Mouse (Mus musculus) layer of hippocampus, adult 9-11 months (tissue): ENCODE data around the gene Gm20388.
"Not testable (repeated sequence)": the region's sequence is repeated elsewhere in the genome, so short reads cannot be mapped to it uniquely, and the experiment has no call there.

Source experiments
- DNase-seq: peaks from one replicate; pipeline ENCODE4 v3.0.0; 2022

The Gm20388 gene

GRCm38 (mm10) chr8:123022727-123023126 is 3112.1 kb downstream of the Gm20388 start:
- DNase-seq = no peak

GRCm38 (mm10) chr8:123024226-123024625 is 3113.6 kb downstream of the Gm20388 start:
- no peak for DNase-seq

GRCm38 (mm10) chr8:123025951-123026351 is 3115.3 kb downstream of the Gm20388 start:
- DNase-seq = no peak

DNA sequence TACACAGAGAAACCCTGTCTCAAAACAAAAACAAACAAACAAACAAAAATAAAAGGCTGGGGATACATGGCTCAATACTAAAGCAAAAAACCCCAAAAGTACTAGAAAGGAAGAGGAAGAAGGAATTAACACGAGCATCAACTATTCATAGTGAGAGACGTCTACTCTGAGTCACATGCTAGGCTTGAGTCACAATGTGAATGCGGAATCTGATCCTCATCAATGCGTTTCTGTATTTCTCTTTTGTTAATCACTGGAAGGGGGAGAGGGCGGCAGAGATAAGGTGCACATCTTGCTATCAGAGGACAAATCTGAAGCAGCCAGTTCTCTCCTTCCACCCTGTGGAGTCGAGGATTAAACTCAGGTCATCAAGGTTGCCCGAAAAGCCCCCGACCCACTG is 3117.1 kb downstream of the Gm20388 start:
- no peak for DNase-seq

GRCm38 (mm10) chr8:123030091-123030490 is 3119.4 kb downstream of the Gm20388 start:
- not testable (repeated sequence) for DNase-seq

DNA sequence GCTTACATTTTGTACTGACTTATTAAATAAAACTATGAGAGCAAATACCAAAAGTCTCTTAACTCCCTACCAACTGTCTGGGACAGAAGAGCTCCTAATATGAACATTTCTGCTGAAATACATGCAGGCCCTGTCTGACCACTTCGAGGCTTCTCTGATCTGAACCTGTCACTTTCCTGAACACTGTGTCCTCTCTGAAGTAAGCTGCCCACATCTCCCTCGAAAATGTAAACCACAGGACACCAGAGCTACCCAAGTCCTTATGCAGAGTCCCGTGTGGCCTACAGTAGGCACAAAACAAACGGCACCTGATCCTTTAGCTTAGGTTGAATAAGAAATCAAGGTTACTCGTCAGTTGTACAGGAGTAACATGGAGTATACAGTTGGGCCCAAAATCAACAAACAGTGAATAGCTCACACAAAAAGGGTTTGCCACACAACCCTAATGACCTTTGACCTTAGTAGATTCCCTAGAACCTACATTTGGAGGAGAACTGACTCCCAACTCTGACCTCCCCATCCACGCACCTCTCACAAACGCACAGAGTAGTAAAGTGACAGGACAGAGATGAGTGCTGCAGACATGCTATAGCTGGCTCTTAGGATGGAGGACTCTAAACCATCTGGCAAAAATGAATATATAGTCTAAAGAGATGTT is 3120.8 kb downstream of the Gm20388 start:
- no peak for DNase-seq

DNA sequence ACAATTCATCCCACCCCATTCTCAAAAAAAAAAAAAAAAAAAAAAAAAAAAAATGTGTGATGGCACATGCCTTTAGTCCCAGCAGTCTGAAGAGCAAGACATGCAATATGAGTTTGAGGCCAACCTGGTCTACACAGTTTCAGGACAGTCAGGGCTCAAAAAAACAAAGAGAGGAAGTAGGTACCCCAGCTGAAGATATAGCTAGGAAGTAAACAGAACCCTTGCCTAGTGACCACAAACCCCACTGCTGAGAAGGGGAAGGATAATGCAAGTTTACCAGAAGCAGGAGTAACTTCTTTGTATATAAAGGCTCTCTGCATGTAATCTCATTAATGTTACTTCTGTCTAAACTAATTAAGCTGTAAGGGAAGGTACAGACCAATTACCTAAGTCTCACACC is 3122.1 kb downstream of the Gm20388 start:
- DNase-seq = no peak

- no peak for DNase-seq
Measured at GRCm38 (mm10) chr8:123033431-123033830, 3122.8 kb downstream of the Gm20388 start.

GRCm38 (mm10) chr8:123034171-123034570 is 3123.5 kb downstream of the Gm20388 start:
- DNase-seq = no peak

GRCm38 (mm10) chr8:123036956-123037355 is 3126.3 kb downstream of the Gm20388 start:
- no peak for DNase-seq

DNA sequence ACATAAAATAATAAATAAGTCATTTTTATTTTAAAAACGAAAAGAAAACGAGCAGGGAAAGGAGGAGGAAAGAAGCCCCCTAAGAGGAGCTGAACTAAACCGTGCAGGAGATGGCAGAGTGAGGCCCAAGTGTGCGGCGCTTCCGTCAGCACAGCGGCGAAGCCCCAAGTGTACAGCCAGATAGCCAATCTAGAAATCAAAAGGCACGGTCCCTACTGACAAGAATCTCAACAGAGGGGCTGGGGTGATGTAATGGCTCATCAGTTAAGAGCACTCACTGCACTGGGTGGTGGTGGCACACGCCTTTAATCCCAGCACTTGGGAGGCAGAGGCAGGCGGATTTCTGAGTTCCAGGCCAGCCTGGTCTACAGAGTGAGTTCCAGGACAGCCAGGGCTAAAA is 3126.8 kb downstream of the Gm20388 start:
- no peak for DNase-seq

- DNase-seq = no peak
Measured at GRCm38 (mm10) chr8:123038351-123038750, 3127.7 kb downstream of the Gm20388 start.

DNA sequence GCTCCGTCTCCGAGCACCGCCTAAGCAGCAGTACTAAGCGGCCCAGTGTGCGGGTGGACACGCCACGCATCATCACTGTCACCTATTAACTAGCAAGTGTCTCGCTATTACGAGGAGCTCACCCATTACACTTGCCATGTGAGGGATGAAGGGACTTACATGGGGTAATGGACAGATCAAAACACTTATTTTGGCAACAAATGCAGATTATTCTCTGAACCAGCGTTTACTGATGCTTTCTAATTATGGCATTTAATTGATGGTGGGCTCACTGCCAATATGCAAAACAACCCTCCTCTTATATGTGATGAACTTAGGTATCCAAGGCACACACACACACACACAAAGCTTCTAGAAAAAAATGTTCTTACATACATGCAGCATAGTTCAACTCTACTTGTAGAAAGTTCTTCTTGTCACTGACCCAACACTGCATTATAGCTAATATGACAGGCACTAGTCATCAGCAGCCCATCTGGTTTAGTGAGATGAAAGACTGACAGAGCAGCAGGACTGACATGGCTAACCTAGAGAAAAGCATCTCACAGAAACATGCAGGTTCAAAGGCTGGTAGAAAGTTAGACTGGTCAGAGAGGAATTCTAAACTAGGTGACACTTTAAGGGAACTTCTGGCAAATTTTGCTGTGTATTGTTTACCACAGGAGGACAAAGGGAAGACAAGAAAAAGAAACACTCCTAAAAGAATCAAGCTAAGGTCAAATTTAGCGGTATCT is 3128.9 kb downstream of the Gm20388 start:
- no peak for DNase-seq

GRCm38 (mm10) chr8:123040110-123040650 is 3129.5 kb downstream of the Gm20388 start:
- no peak for DNase-seq

DNA sequence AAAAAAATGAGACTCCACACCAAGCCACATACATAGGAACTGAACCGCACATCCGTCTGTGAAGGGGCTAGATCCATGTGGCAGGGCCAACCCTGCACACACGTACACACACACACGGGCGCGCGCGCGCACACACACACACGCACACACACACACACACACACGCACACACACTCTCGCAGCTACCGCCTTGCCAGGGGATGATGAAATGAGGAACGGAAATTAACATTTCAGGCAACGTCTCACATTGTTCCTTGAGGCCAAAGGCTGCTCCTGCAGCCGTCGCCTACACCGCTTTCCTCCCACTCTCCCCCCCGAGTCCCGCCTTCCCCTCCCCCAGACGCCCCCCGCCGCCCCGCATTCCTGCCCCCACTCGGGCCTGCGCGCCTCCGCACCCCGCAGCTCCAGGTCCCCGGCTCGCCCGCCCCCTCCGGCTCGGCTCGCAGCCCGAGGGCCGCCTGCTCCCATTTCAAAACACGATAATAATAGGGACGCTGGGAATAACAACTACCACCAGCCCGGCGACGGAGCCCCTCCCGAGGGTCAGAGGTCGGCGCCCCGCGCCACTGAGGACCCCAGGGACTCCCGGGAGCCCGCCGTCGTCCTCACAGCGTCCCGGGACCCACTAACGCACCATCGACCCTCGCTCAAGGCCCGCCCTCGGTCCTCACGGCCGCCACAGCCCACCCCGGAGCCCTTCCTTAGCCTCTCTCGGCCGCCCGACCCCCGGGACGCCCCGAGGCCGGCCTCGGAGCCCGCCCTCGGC is 3130.6 kb downstream of the Gm20388 start:
- peak; percentile 62 for DNase-seq

DNA sequence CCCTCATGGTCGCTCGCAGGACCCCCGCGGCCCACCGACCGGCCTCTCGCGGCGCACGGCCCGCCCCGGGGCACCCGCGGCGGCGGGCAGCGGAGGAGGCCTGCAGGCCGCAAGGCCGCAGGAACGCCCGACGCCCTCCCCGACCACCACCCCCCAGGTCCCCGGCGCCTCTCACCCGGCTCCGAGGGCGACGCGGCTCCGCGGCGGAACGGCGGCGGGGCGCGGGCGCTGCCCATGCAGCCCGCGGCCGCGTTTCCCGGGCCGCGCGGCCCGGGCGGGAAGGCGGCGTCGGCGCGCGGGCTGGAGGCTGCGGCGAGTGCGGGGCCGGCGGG is 3131.1 kb downstream of the Gm20388 start:
- no peak for DNase-seq

GRCm38 (mm10) chr8:123042158-123042973 is 3131.7 kb downstream of the Gm20388 start, which contains the start of gene Ankrd11:
Gene Ankrd11 (minus strand): TSS chr8:123042277.
- DNase-seq = peak; percentile 100

DNA sequence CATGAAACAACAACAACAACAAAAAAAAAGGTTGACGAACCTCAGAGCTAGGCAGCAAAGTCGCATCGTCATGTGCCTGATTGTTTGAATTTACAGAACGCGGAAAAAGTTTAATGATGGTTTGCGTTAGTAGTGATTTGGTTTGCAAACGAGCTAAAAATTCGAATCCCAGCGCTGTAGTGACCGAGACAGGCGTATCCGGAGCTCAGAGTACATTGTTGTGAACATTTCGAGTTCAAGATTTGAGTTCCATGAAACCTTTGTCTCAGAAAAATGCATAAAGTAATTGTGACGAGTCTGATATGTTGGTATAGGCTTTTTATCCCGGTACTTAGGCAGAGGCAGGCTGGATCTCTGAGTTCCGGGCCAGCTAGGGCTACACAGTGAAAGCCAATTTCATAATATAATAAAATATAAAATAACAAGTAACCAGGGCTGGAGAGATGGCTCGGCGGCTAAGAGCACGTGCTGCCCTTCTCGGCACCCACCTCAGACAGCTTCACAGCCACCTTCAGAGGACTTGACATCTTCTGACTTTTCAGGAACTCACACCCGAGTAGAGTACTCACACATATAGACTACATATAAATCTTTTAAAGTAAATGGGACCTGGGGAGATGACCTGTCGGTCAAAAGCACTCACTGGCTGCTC is 3132.5 kb downstream of the Gm20388 start:
- DNase-seq = no peak

- DNase-seq = no peak
Measured at GRCm38 (mm10) chr8:123043941-123044340, 3133.3 kb downstream of the Gm20388 start.

DNA sequence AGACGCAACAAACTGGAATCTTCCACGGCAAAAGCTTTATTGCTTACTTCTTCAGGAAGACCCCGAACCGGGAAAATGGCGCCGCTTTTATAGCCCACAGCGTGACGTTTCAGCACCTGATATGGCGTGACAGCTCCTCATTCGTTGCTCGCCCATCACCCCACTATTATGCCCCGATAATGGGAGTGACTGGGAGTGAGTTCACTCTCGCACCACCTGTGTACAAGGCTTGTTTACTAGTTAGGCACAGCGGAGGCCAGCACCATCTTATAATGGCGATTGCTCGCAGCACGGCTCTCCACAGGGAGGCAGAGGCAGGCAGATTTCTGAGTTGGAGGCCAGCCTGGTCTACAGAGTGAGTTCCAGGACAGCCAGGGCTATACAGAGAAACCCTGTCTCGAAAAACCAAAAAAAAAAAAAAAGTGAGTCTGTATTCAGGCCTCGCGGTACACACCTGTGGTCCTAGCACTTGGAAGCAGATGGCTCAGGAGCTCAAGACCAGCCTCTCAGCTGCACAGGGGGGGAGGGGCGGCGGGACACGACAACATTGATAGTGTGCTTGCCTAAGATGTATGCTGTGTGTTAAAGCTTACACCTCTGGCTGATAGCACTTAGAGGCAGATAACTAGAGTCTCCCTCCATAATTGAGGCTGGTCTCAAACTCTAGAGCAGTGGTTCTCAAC is 3134.2 kb downstream of the Gm20388 start:
- DNase-seq = not testable (repeated sequence)

- DNase-seq = no peak
Measured at GRCm38 (mm10) chr8:123046706-123047105, 3136.1 kb downstream of the Gm20388 start.
